Mouse (Mus musculus) forebrain, postnatal 0 days (tissue): Measurements from ENCODE around the gene Fam20a. TPM values are rescaled to one million over a fixed set of nuclear protein-coding genes. Genes with fewer than 3 reads are reported as not detected.

Experiments used
- ATAC-seq: fragments of 200-750 bp; cut with Nextera tagmentation; 2 replicates; pipeline ENCODE4 v1.8.0; 2017; ENCODE audit warnings: mild to moderate bottlenecking, moderate library complexity
- DNase-seq: peaks from one replicate; pipeline ENCODE4 v3.0.0-alpha.2; 2015
- H3K27ac ChIP-seq: fragments of 300-500 bp; sonication (generic); 2 replicates; pipeline ENCODE4 v1.5.1; 2014; ENCODE audit warnings: low read depth, mild to moderate bottlenecking, antibody characterized with exemption, low read length, moderate library complexity, mixed read lengths
- H3K27me3 ChIP-seq: fragments of 300-500 bp; sonication (generic); 2 replicates; pipeline ENCODE4 v1.6.1; 2014; ENCODE audit warnings: mild to moderate bottlenecking, low read length, mixed read lengths; ENCODE audit not compliant: insufficient read depth
- H3K36me3 ChIP-seq: fragments of 300-500 bp; sonication (generic); 2 replicates; pipeline ENCODE4 v1.6.1; 2014; ENCODE audit warnings: mild to moderate bottlenecking, moderate library complexity; ENCODE audit not compliant: insufficient read depth
- H3K4me1 ChIP-seq: fragments of 300-500 bp; sonication (generic); 2 replicates; pipeline ENCODE4 v1.6.1; 2014; ENCODE audit warnings: antibody characterized with exemption; ENCODE audit not compliant: insufficient read depth
- H3K4me2 ChIP-seq: fragments of 300-500 bp; sonication (generic); 2 replicates; pipeline ENCODE4 v1.6.1; 2014; ENCODE audit warnings: low read depth, mild to moderate bottlenecking, moderate library complexity
- H3K4me3 ChIP-seq: fragments of 300-500 bp; sonication (generic); 2 replicates; pipeline ENCODE4 v1.5.1; 2014; ENCODE audit warnings: low read depth, low read length, mixed read lengths
- H3K9ac ChIP-seq: fragments of 300-500 bp; sonication (generic); 2 replicates; pipeline ENCODE4 v1.6.1; 2014; ENCODE audit warnings: mild to moderate bottlenecking
- H3K9me3 ChIP-seq: fragments of 300-500 bp; sonication (generic); 2 replicates; pipeline ENCODE4 v1.6.1; 2016; ENCODE audit warnings: low read length
- CTCF ChIP-seq: sonication (generic); IDR thresholded peaks from 2 replicates; pipeline ENCODE4 v1.5.1; 2016; ENCODE audit warnings: antibody characterized with exemption, control low read depth, low read depth
- WGBS: fragments of 180-500 bp; shearing (Covaris S2); extraction: QIAGEN DNeasy Blood & Tissue Kit; methylation state at CpG from one replicate; pipeline ENCODE4 v1.1.7; 2014; 5-methylcytosine and 5-hydroxymethylcytosine counted together
- polyA plus RNA-seq: library from polyadenylated mRNA; unstranded; fragments of >200 nt; fragmentation: Nextera tagmentation; extraction: Ambion mirVana; gene quantifications from 2 replicates; pipeline ENCODE4 v1.2.1, GENCODE M21; 2015
- total RNA-seq: library from RNA; depleted of rRNA; stranded (reverse); fragments of >200 nt; gene quantifications from 2 replicates; pipeline ENCODE4 v1.2.3, GENCODE M21; 2014; rRNA removed

The Fam20a gene
- 2.8 and 4.3 TPM in 2 replicates for total RNA-seq
- 4.0 and 4.6 TPM in 2 replicates for polyA plus RNA-seq

DNA sequence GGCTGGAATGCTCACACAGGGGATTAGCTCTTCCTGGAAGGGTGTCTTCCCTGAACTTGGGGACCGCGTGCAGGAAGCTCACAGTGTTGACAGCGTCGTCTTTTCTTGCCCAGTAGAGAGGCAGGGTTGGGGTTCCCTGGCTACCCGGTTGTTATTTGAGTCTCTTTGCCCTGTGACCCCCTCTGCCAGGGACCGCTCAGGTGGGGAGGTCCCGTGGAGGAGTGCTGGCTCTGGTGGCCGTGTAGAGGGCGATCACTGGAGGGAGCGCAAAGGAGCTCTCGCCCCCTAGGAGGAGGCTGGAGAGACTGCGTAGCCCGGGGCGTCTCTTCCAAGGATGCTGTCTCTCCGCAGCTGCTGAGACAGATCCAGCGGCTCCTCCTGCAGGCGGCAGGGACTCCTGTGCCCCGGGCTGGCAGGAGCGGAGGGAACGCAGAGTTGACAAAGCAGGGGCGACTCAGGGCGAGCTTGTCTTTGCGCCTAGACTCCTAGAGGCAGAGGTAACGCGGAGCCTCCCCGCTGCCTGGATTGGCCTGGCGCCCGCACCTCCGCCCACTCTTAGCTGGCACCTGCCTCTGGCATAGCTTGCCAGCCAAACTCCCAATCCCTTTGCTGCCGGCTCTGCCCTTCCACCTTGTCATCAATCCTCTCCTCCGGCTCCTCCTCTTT, at the start of gene Fam20a:
TSS of gene Fam20a (minus strand) at position 499 of the 666 bp plus-strand sequence.
- Histone ChIP-seq H3K9ac (peak within 1 kb of the TSS; percentile 46), H3K36me3 (no peaks in the 10 kb centered on the region), H3K4me2 (peak within 1 kb of the TSS; percentile 90), H3K4me1 (peaks cover 13% of the 10 kb centered on the region; the same call in 1 of the 2 replicates), H3K27me3 (no peaks in the 10 kb centered on the region; the same call in 1 of the 2 replicates), H3K4me3 (peak within 1 kb of the TSS; percentile 40), H3K27ac (no peak within 1 kb of the TSS), H3K9me3 (no peaks in the 10 kb centered on the region)
- DNase-seq (peak; percentile 57), ATAC-seq (peak; percentile 79)
- peak; percentile 49 for TF ChIP-seq CTCF
- WGBS: 1% methylated on average over 31 of the region's 31 CpGs

DNA sequence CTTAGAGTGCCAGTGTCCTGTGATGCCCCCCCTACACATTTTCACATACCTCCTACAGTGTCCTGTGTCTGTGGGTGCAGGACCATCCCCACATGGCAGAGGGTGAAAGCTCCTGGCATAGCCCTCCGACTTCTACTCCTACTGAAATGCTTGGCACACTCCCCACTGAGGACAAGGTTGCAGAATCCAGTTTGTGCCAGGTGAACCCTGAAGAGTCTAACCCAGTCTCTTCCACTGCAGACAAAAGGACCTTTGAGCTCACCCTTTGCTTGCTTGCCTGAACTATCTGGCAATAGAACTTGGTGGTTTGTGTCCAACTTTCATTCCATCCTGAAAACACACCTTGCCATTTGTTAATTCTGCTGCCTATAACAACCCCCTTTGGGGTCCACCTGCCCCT, 49.3 kb upstream of the Fam20a start:
- no peak for ATAC-seq
- H3K4me1 ChIP-seq: no peaks in the 10 kb centered on the region
- 83% methylated on average over 1 of the region's 1 CpGs for WGBS

GRCm38 (mm10) chr11:109770185-109770584, 48.1 kb upstream of the Fam20a start:
- DNase-seq: no peak
- Histone ChIP-seq H3K4me2 (no peak overlapping the region), H3K4me1 (no peaks in the 10 kb centered on the region), H3K36me3 (no peaks in the 10 kb centered on the region), H3K27ac (no peak overlapping the region), H3K27me3 (no peaks in the 10 kb centered on the region), H3K9ac (no peak overlapping the region), H3K4me3 (no peak overlapping the region), H3K9me3 (0 out of 2 replicates have a peak, but pooled peaks cover 4% of the 10 kb centered on the region)
- whole genome bisulfite sequencing: 76% methylated on average over 14 of the region's 14 CpGs
- no peak for ATAC-seq
- no peak for TF ChIP-seq CTCF

More for the DNA sequence above, 49.3 kb upstream of the Fam20a start:
- no peak overlapping the region for H3K27ac ChIP-seq
- no peaks in the 10 kb centered on the region for H3K27me3 ChIP-seq
- no peak for TF ChIP-seq CTCF
- no peak for DNase-seq
- H3K9ac ChIP-seq: no peak overlapping the region
- H3K9me3 ChIP-seq: 0 out of 2 replicates have a peak, but pooled peaks cover 4% of the 10 kb centered on the region
- no peak overlapping the region for H3K4me3 ChIP-seq
- no peaks in the 10 kb centered on the region for H3K36me3 ChIP-seq
- no peak overlapping the region for H3K4me2 ChIP-seq

DNA sequence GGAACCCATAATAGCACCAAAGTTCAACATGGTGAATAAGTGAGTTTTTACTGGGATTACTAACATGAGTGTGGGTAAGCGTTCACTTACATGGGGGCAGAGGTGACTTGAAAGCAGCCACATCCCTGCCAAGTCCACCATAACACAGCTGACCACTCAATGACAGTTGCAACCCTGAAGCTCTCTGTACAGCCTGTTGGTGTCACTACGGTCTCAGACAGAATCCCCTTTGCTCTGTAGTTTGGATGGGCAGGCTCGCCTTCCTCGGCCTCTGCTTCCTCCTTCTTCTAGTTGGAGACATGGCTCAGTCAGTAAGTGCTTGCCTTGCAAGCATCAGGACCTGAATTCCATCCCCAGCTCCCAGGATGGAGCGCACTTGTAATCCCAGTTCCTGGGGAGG, 47.0 kb upstream of the Fam20a start:
- Histone ChIP-seq H3K4me2 (no peak overlapping the region), H3K27ac (no peak overlapping the region), H3K4me1 (no peaks in the 10 kb centered on the region), H3K9me3 (no peaks in the 10 kb centered on the region), H3K4me3 (no peak overlapping the region), H3K9ac (no peak overlapping the region), H3K27me3 (no peaks in the 10 kb centered on the region), H3K36me3 (no peaks in the 10 kb centered on the region)
- no peak for TF ChIP-seq CTCF
- 84% methylated on average over 5 of the region's 5 CpGs for WGBS
- DNase-seq (no peak), ATAC-seq (no peak)

GRCm38 (mm10) chr11:109760063-109760462, 38.0 kb upstream of the Fam20a start:
- no peak for TF ChIP-seq CTCF
- no peaks in the 10 kb centered on the region for H3K27me3 ChIP-seq
- no peak for DNase-seq
- no peaks in the 10 kb centered on the region for H3K9me3 ChIP-seq
- no peaks in the 10 kb centered on the region for H3K36me3 ChIP-seq
- H3K9ac ChIP-seq: no peak overlapping the region
- no peaks in the 10 kb centered on the region for H3K4me1 ChIP-seq
- no peak overlapping the region for H3K4me2 ChIP-seq
- 83% methylated on average over 7 of the region's 7 CpGs for WGBS
- no peak overlapping the region for H3K27ac ChIP-seq
- ATAC-seq: no peak
- no peak overlapping the region for H3K4me3 ChIP-seq

GRCm38 (mm10) chr11:109758616-109759215, 36.6 kb upstream of the Fam20a start:
- TF ChIP-seq CTCF: no peak
- no peak overlapping the region for H3K27ac ChIP-seq
- no peak for ATAC-seq
- no peaks in the 10 kb centered on the region for H3K27me3 ChIP-seq
- no peak for DNase-seq
- no peaks in the 10 kb centered on the region for H3K36me3 ChIP-seq
- no peaks in the 10 kb centered on the region for H3K9me3 ChIP-seq
- no peak overlapping the region for H3K4me2 ChIP-seq
- no peak overlapping the region for H3K9ac ChIP-seq
- no peaks in the 10 kb centered on the region for H3K4me1 ChIP-seq
- no peak overlapping the region for H3K4me3 ChIP-seq
- WGBS: 94% methylated on average over 2 of the region's 2 CpGs

- no peak overlapping the region for H3K4me2 ChIP-seq
- ATAC-seq (peak; percentile 77), DNase-seq (no peak)
- TF ChIP-seq CTCF: no peak
- 62% methylated on average over 7 of the region's 7 CpGs for WGBS
- H3K27ac ChIP-seq: no peak overlapping the region
- no peaks in the 10 kb centered on the region for H3K27me3 ChIP-seq
- no peaks in the 10 kb centered on the region for H3K36me3 ChIP-seq
- H3K4me3 ChIP-seq: no peak overlapping the region
- H3K9me3 ChIP-seq: no peaks in the 10 kb centered on the region
- no peaks in the 10 kb centered on the region for H3K4me1 ChIP-seq
- H3K9ac ChIP-seq: no peak overlapping the region
These were observed 32.1 kb upstream of the Fam20a start for GRCm38 (mm10) chr11:109754105-109754602.
